Mouse (Mus musculus) left cerebral cortex, adult 2 months (tissue): ENCODE results near the gene Acvr1b. TPM values are rescaled to one million over a fixed set of nuclear protein-coding genes. Genes with fewer than 3 reads are reported as not detected.

Source experiments
- DNase-seq, 2 experiments: peaks; one replicate each; pipeline ENCODE4 v3.0.0; 2021 to 2022; ENCODE audit warnings: low spot score in 2 of 2, mixed read lengths in 1 of 2; ENCODE audit errors: extremely low spot score in 1 of 2
- H3K27ac ChIP-seq: fragments of 200-600 bp; 2 replicates; pipeline ENCODE4 v1.8.1; 2022
- H3K4me3 ChIP-seq: fragments of 200-600 bp; 2 replicates; pipeline ENCODE4 v1.8.1; 2022
- CTCF ChIP-seq: fragments of 200-600 bp; IDR thresholded peaks from 2 replicates; pipeline ENCODE4 v1.8.1; 2022; ENCODE audit warnings: antibody characterized with exemption, mild to moderate bottlenecking, moderate library complexity
- intact Hi-C: fragments of 180-260 bp; cut with DNase I; formaldehyde crosslinking; loops from one replicate; pipeline ENCODE4 v1.15.1; 2025
- total RNA-seq, 2 experiments: library from RNA; stranded (reverse); gene quantifications; 2 replicates each; pipeline ENCODE4 v1.2.3; 2021

Gene Acvr1b
- total RNA-seq, 2 experiments from 2014 or later = 102 to 114 TPM

- no peak for TF ChIP-seq CTCF
- no peak overlapping the region for H3K4me3 ChIP-seq
- DNase-seq = no peak
- intact Hi-C loops = no loop called here
- H3K27ac ChIP-seq = no peak overlapping the region
Measured at GRCm38 (mm10) chr15:101138675-101139074, 35.2 kb upstream of the Acvr1b start.

- no peak for DNase-seq
- intact Hi-C loops = no loop called here
- no peak for TF ChIP-seq CTCF
- no peak overlapping the region for H3K4me3 ChIP-seq
- no peak overlapping the region for H3K27ac ChIP-seq
Measured at GRCm38 (mm10) chr15:101139885-101140284, 34.0 kb upstream of the Acvr1b start.

GRCm38 (mm10) chr15:101140587-101140986 lies 33.3 kb upstream of the Acvr1b start:
- intact Hi-C loops = no loop called here
- H3K27ac ChIP-seq = no peak overlapping the region
- no peak overlapping the region for H3K4me3 ChIP-seq
- DNase-seq = no peak
- TF ChIP-seq CTCF = no peak

- Histone ChIP-seq H3K27ac (no peak overlapping the region), H3K4me3 (no peak overlapping the region)
- no peak for TF ChIP-seq CTCF
- intact Hi-C loops = no loop called here
- DNase-seq = no peak
Measured at GRCm38 (mm10) chr15:101141061-101141541, 32.8 kb upstream of the Acvr1b start.

GRCm38 (mm10) chr15:101142672-101143071 lies 31.2 kb upstream of the Acvr1b start:
- no peak for TF ChIP-seq CTCF
- Histone ChIP-seq H3K4me3 (no peak overlapping the region), H3K27ac (no peak overlapping the region)
- intact Hi-C loops = no loop called here
- DNase-seq = no peak

GRCm38 (mm10) chr15:101143494-101143893 lies 30.4 kb upstream of the Acvr1b start:
- peak overlapping the region; percentile 36; the same call in 1 of the 2 replicates for H3K27ac ChIP-seq
- no peak for TF ChIP-seq CTCF
- no peak overlapping the region for H3K4me3 ChIP-seq
- DNase-seq = no peak
- intact Hi-C loops = no loop called here

GRCm38 (mm10) chr15:101144176-101144575 lies 29.7 kb upstream of the Acvr1b start:
- DNase-seq = no peak
- TF ChIP-seq CTCF = no peak
- no peak overlapping the region for H3K4me3 ChIP-seq
- intact Hi-C loops = no loop called here
- H3K27ac ChIP-seq = no peak overlapping the region

GRCm38 (mm10) chr15:101144779-101145178 lies 29.1 kb upstream of the Acvr1b start:
- Histone ChIP-seq H3K4me3 (no peak overlapping the region), H3K27ac (no peak overlapping the region)
- DNase-seq = no peak
- TF ChIP-seq CTCF = no peak
- intact Hi-C loops = loop anchor here (1.0 kb wide), 1 partner anchor 30 kb away; the partner anchor contains the start of gene Acvr1b

- intact Hi-C loops = loop anchor here (1.0 kb wide), 1 partner anchor 29 kb away; the partner anchor contains the start of gene Acvr1b
- peak overlapping the region; percentile 77 for H3K27ac ChIP-seq
- peak overlapping the region; percentile 32 for H3K4me3 ChIP-seq
Measured at GRCm38 (mm10) chr15:101145424-101146099, 28.3 kb upstream of the Acvr1b start.

GRCm38 (mm10) chr15:101146100-101146965 lies 27.5 kb upstream of the Acvr1b start:
- H3K4me3 ChIP-seq = no peak overlapping the region
- TF ChIP-seq CTCF = no peak
- H3K27ac ChIP-seq = peak overlapping the region; percentile 77
- DNase-seq = no peak
- intact Hi-C loops = no loop called here

More at GRCm38 (mm10) chr15:101145424-101146099, 28.3 kb upstream of the Acvr1b start:
- peak; percentile 96 for TF ChIP-seq CTCF
- DNase-seq = peak; percentile 91 to 92

- no peak for DNase-seq
- H3K4me3 ChIP-seq = no peak overlapping the region
- intact Hi-C loops = no loop called here
- H3K27ac ChIP-seq = peak overlapping the region; percentile 77; the same call in 1 of the 2 replicates
- no peak for TF ChIP-seq CTCF
Measured at GRCm38 (mm10) chr15:101147115-101147909, 26.6 kb upstream of the Acvr1b start.

- Histone ChIP-seq H3K27ac (no peak overlapping the region), H3K4me3 (no peak overlapping the region)
- no peak for DNase-seq
- no peak for TF ChIP-seq CTCF
- intact Hi-C loops = no loop called here
Measured at GRCm38 (mm10) chr15:101147910-101148273, 26.0 kb upstream of the Acvr1b start.
